Mouse (Mus musculus): ENCODE results near the gene Krtap27-1. TPM values are rescaled to one million over a fixed set of nuclear protein-coding genes. Genes with fewer than 3 reads are reported as not detected.

The Krtap27-1 gene
- polyA plus RNA-seq, 1 experiment from 2014 or later, result not detected

- Histone ChIP-seq H3K4me1 (ENCODE audit: control insufficient read depth, insufficient read depth, low read length) (peaks cover 3% of the 10 kb centered on the region; the same call in 1 of the 2 replicates), H3K4me2 (no peak overlapping the region), H3K27me3 (ENCODE audit: control insufficient read depth, insufficient read depth, low read length) (no peaks in the 10 kb centered on the region), H3K27ac (ENCODE audit: low read depth, low read length) (no peak overlapping the region), H3K36me3 (ENCODE audit: control insufficient read depth, insufficient read depth, low read length) (no peaks in the 10 kb centered on the region), H3K9me3 (ENCODE audit: control insufficient read depth, low read length) (no peaks in the 10 kb centered on the region), H3K9ac (ENCODE audit: low read length) (no peak overlapping the region), H3K4me3 (ENCODE audit: low read depth, low read length) (no peak overlapping the region)
- no peak for DNase-seq (ENCODE audit: low spot score, missing footprints)
- no peak for ATAC-seq (ENCODE audit: low FRiP score)
- WGBS, result 92% methylated on average over 6 of the region's 6 CpGs
Observed at GRCm38 (mm10) chr16:88679099-88679498, 7.6 kb upstream of the Krtap27-1 start.

- H3K4me2 ChIP-seq, result no peak overlapping the region
- no peaks in the 10 kb centered on the region for H3K36me3 ChIP-seq (ENCODE audit: control insufficient read depth, insufficient read depth, low read length)
- no peak overlapping the region for H3K4me3 ChIP-seq (ENCODE audit: low read depth, low read length)
- no peaks in the 10 kb centered on the region for H3K27me3 ChIP-seq (ENCODE audit: control insufficient read depth, insufficient read depth, low read length)
- ATAC-seq (ENCODE audit: low FRiP score) (no peak), DNase-seq (ENCODE audit: low spot score, missing footprints) (no peak)
- no peak overlapping the region for H3K27ac ChIP-seq (ENCODE audit: low read depth, low read length)
- no peak overlapping the region for H3K9ac ChIP-seq (ENCODE audit: low read length)
- no peaks in the 10 kb centered on the region for H3K4me1 ChIP-seq (ENCODE audit: control insufficient read depth, insufficient read depth, low read length)
- H3K9me3 ChIP-seq (ENCODE audit: control insufficient read depth, low read length), result no peaks in the 10 kb centered on the region
- WGBS, result 85% methylated on average over 1 of the region's 1 CpGs
Observed at GRCm38 (mm10) chr16:88657426-88657825, 14.0 kb downstream of the Krtap27-1 start.

DNA sequence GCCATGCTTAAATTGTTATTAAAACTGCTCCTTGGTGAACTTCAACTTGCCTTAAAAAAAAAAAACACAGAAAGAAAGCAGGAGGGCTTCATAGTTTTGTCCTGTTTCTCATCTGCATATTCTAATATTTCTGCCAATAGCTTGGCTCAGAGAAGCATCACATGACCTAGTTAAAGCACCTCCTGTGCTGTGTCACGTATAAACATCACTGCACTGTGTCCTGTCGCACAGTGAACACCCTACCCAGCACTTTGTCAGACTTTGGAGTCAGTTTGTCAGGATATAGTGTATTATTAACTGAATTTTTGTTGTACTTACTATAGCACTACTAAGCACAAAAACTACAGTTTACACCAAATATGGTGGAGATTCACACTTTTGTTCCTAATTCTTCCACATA is 19.5 kb downstream of the Krtap27-1 start:
- WGBS, result 79% methylated on average over 2 of the region's 2 CpGs
- ATAC-seq (ENCODE audit: low FRiP score), result no peak
- peak; percentile 62 for DNase-seq (ENCODE audit: low spot score, missing footprints)
- Histone ChIP-seq H3K27ac (ENCODE audit: low read depth, low read length) (no peak overlapping the region), H3K27me3 (ENCODE audit: control insufficient read depth, insufficient read depth, low read length) (no peaks in the 10 kb centered on the region), H3K4me2 (no peak overlapping the region), H3K9ac (ENCODE audit: low read length) (no peak overlapping the region), H3K4me1 (ENCODE audit: control insufficient read depth, insufficient read depth, low read length) (no peaks in the 10 kb centered on the region), H3K36me3 (ENCODE audit: control insufficient read depth, insufficient read depth, low read length) (no peaks in the 10 kb centered on the region), H3K9me3 (ENCODE audit: control insufficient read depth, low read length) (no peaks in the 10 kb centered on the region), H3K4me3 (ENCODE audit: low read depth, low read length) (no peak overlapping the region)

DNA sequence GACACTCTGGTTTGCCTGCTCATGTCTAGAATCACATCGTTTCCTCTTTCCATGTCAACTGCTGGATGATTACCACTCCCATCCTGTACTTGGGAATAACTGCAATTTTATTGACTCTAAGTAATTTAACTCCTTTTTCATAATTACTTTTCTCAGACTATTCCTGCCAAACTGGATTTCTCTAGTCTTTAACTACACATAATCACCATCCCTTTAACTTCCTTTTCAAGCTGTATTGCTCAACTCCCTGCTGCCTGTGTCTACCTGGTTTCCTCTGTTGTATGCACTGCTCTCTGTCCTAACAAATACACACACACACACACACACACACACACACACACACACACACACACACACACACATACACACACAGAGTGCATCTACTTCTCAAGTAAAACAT is 20.4 kb downstream of the Krtap27-1 start:
- H3K4me2 ChIP-seq, result no peak overlapping the region
- no peak overlapping the region for H3K27ac ChIP-seq (ENCODE audit: low read depth, low read length)
- no peaks in the 10 kb centered on the region for H3K4me1 ChIP-seq (ENCODE audit: control insufficient read depth, insufficient read depth, low read length)
- no peaks in the 10 kb centered on the region for H3K9me3 ChIP-seq (ENCODE audit: control insufficient read depth, low read length)
- no peaks in the 10 kb centered on the region for H3K27me3 ChIP-seq (ENCODE audit: control insufficient read depth, insufficient read depth, low read length)
- no peaks in the 10 kb centered on the region for H3K36me3 ChIP-seq (ENCODE audit: control insufficient read depth, insufficient read depth, low read length)
- 81% methylated on average over 1 of the region's 1 CpGs for WGBS
- H3K4me3 ChIP-seq (ENCODE audit: low read depth, low read length), result no peak overlapping the region
- ATAC-seq (ENCODE audit: low FRiP score), result no peak
- no peak overlapping the region for H3K9ac ChIP-seq (ENCODE audit: low read length)
- peak; percentile 47 for DNase-seq (ENCODE audit: low spot score, missing footprints)

- H3K4me2 ChIP-seq, result no peak within 1 kb of the TSS
- H3K27ac ChIP-seq (ENCODE audit: low read depth, low read length), result no peak within 1 kb of the TSS
- ATAC-seq (ENCODE audit: low FRiP score) (no peak), DNase-seq (ENCODE audit: low spot score, missing footprints) (peak; percentile 59)
- H3K9ac ChIP-seq (ENCODE audit: low read length), result no peak within 1 kb of the TSS
- H3K9me3 ChIP-seq (ENCODE audit: control insufficient read depth, low read length), result no peaks in the 10 kb centered on the region
- no peaks in the 10 kb centered on the region for H3K36me3 ChIP-seq (ENCODE audit: control insufficient read depth, insufficient read depth, low read length)
- H3K4me1 ChIP-seq (ENCODE audit: control insufficient read depth, insufficient read depth, low read length), result no peaks in the 10 kb centered on the region
- no peaks in the 10 kb centered on the region for H3K27me3 ChIP-seq (ENCODE audit: control insufficient read depth, insufficient read depth, low read length)
- no peak within 1 kb of the TSS for H3K4me3 ChIP-seq (ENCODE audit: low read depth, low read length)
- WGBS, result 90% methylated on average over 10 of the region's 10 CpGs
Observed at GRCm38 (mm10) chr16:88647358-88647846, 24.1 kb downstream of the Krtap27-1 start, which contains the start of gene Krtap26-1. Gene Krtap26-1, minus strand, starts transcription at chr16:88647796.

DNA sequence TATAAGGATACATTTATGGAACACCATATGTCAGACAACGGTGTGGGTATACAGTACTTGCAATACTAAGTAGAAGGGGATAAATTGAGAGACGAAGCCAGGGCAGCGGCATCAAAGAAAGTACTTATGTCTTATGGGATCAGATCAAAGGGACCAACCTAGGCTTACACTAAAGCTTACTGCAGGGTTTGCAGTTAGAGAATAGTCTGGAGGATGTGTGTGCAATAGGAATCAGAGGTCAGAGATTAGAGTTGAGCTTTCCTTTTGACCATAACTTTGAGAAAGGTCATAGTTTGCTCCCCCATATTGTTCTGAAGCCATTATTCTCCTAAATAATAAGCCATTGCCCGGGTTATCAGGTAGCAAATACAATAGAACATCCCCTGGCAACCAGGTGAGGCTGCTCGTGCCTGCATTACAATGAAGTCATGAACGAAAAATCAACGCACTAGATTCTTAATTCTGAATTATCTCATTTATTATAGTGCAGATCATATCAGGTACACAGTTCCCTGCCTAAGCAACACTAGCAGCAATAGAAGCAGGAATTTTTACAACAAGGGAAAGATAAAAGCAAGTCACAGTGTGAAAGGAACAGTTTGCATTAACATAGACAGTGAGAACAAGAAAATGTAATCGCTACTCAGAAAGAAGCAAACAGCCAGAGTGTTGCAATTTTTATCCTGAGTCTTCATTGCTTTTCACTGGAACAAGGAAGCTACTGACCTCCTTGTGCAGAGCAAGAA is 24.9 kb downstream of the Krtap27-1 start:
- Histone ChIP-seq H3K36me3 (ENCODE audit: control insufficient read depth, insufficient read depth, low read length) (no peaks in the 10 kb centered on the region), H3K4me1 (ENCODE audit: control insufficient read depth, insufficient read depth, low read length) (no peaks in the 10 kb centered on the region), H3K9ac (ENCODE audit: low read length) (no peak overlapping the region), H3K9me3 (ENCODE audit: control insufficient read depth, low read length) (no peaks in the 10 kb centered on the region), H3K27me3 (ENCODE audit: control insufficient read depth, insufficient read depth, low read length) (no peaks in the 10 kb centered on the region), H3K4me3 (ENCODE audit: low read depth, low read length) (no peak overlapping the region), H3K27ac (ENCODE audit: low read depth, low read length) (no peak overlapping the region), H3K4me2 (no peak overlapping the region)
- no peak for DNase-seq (ENCODE audit: low spot score, missing footprints)
- 79% methylated on average over 8 of the region's 8 CpGs for WGBS
- no peak for ATAC-seq (ENCODE audit: low FRiP score)

GRCm38 (mm10) chr16:88640053-88640452 is 31.4 kb downstream of the Krtap27-1 start:
- WGBS, result 89% methylated on average over 3 of the region's 3 CpGs
- H3K27me3 ChIP-seq (ENCODE audit: control insufficient read depth, insufficient read depth, low read length), result no peaks in the 10 kb centered on the region
- DNase-seq (ENCODE audit: low spot score, missing footprints), result peak; percentile 19
- no peaks in the 10 kb centered on the region for H3K36me3 ChIP-seq (ENCODE audit: control insufficient read depth, insufficient read depth, low read length)
- no peaks in the 10 kb centered on the region for H3K4me1 ChIP-seq (ENCODE audit: control insufficient read depth, insufficient read depth, low read length)
- no peak for ATAC-seq (ENCODE audit: low FRiP score)
- no peak overlapping the region for H3K9ac ChIP-seq (ENCODE audit: low read length)
- H3K4me2 ChIP-seq, result no peak overlapping the region
- no peak overlapping the region for H3K27ac ChIP-seq (ENCODE audit: low read depth, low read length)
- H3K9me3 ChIP-seq (ENCODE audit: control insufficient read depth, low read length), result no peaks in the 10 kb centered on the region
- no peak overlapping the region for H3K4me3 ChIP-seq (ENCODE audit: low read depth, low read length)

DNA sequence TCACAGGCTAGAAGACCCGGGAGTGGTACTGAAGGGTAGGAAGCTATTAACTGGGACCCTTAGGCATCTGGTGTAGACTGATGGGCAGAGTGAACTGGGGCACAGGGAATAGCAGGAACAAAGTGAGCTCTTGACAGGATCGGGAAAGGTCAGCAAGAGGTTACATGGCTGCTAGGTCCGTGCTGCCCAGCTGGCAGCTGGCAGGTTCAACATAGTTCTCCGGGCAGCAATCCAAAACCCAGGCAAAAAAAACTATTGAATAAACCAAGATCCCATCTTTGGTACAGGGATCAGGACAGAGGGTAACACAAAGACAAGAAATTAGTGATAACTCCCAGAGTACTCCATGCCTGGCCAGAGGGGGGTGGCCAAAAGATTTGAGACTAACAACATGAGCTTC is 36.3 kb downstream of the Krtap27-1 start:
- Histone ChIP-seq H3K4me1 (ENCODE audit: control insufficient read depth, insufficient read depth, low read length) (no peaks in the 10 kb centered on the region), H3K4me2 (no peak overlapping the region), H3K27me3 (ENCODE audit: control insufficient read depth, insufficient read depth, low read length) (no peaks in the 10 kb centered on the region), H3K36me3 (ENCODE audit: control insufficient read depth, insufficient read depth, low read length) (no peaks in the 10 kb centered on the region), H3K27ac (ENCODE audit: low read depth, low read length) (no peak overlapping the region), H3K9me3 (ENCODE audit: control insufficient read depth, low read length) (no peaks in the 10 kb centered on the region), H3K4me3 (ENCODE audit: low read depth, low read length) (no peak overlapping the region), H3K9ac (ENCODE audit: low read length) (no peak overlapping the region)
- no peak for DNase-seq (ENCODE audit: low spot score, missing footprints)
- ATAC-seq (ENCODE audit: low FRiP score), result no peak
- 85% methylated on average over 4 of the region's 4 CpGs for WGBS

GRCm38 (mm10) chr16:88631474-88631873 is 40.0 kb downstream of the Krtap27-1 start:
- H3K4me2 ChIP-seq, result no peak overlapping the region
- H3K4me1 ChIP-seq (ENCODE audit: control insufficient read depth, insufficient read depth, low read length), result no peaks in the 10 kb centered on the region
- H3K27me3 ChIP-seq (ENCODE audit: control insufficient read depth, insufficient read depth, low read length), result no peaks in the 10 kb centered on the region
- no peak overlapping the region for H3K27ac ChIP-seq (ENCODE audit: low read depth, low read length)
- no peaks in the 10 kb centered on the region for H3K36me3 ChIP-seq (ENCODE audit: control insufficient read depth, insufficient read depth, low read length)
- 88% methylated on average over 4 of the region's 4 CpGs for WGBS
- no peak for ATAC-seq (ENCODE audit: low FRiP score)
- no peak for DNase-seq (ENCODE audit: low spot score, missing footprints)
- no peaks in the 10 kb centered on the region for H3K9me3 ChIP-seq (ENCODE audit: control insufficient read depth, low read length)
- no peak overlapping the region for H3K9ac ChIP-seq (ENCODE audit: low read length)
- no peak overlapping the region for H3K4me3 ChIP-seq (ENCODE audit: low read depth, low read length)

All from midbrain, embryonic 11.5 days (tissue).